Mouse (Mus musculus) ZHBTc4 (cell line): ENCODE measurements around the gene Hoxa10.
A peak's percentile ranks its signal among the peaks of the same experiment; 100 is the strongest.

ENCODE experiments used
- DNase-seq: peaks from one replicate; pipeline ENCODE4 v3.0.0-alpha.2; 2011; ENCODE audit warnings: low read depth, low spot score

Hoxa10 gene

GRCm38 (mm10) chr6:52245757-52246142 lies 5.1 kb upstream of the Hoxa10 start, which contains the start of gene Hoxa11:
Gene Hoxa11 (minus strand): TSS chr6:52245810.
- DNase-seq: no peak

GRCm38 (mm10) chr6:52245040-52245756 lies 4.5 kb upstream of the Hoxa10 start:
- peak; percentile 64 for DNase-seq

GRCm38 (mm10) chr6:52244471-52245039 lies 3.9 kb upstream of the Hoxa10 start:
- no peak for DNase-seq

- DNase-seq: peak; percentile 67
Observed at GRCm38 (mm10) chr6:52243681-52244121, 3.0 kb upstream of the Hoxa10 start.

GRCm38 (mm10) chr6:52242801-52243332 lies 2.2 kb upstream of the Hoxa10 start:
- DNase-seq: peak; percentile 35

GRCm38 (mm10) chr6:52241001-52241621 lies 457 bp upstream of the Hoxa10 start:
- DNase-seq: no peak

GRCm38 (mm10) chr6:52239625-52240388 lies 847 bp downstream of the Hoxa10 start:
- DNase-seq: no peak

GRCm38 (mm10) chr6:52238976-52239375 lies 1.7 kb downstream of the Hoxa10 start:
- no peak for DNase-seq

GRCm38 (mm10) chr6:52238155-52238545 lies 2.5 kb downstream of the Hoxa10 start:
- no peak for DNase-seq

- DNase-seq: no peak
Observed at GRCm38 (mm10) chr6:52237346-52238154, 3.1 kb downstream of the Hoxa10 start.

- DNase-seq: no peak
Observed at GRCm38 (mm10) chr6:52236806-52237205, 3.8 kb downstream of the Hoxa10 start.

GRCm38 (mm10) chr6:52235866-52236265 lies 4.8 kb downstream of the Hoxa10 start:
- DNase-seq: no peak

- DNase-seq: peak; percentile 12
Observed at GRCm38 (mm10) chr6:52235267-52235666, 5.4 kb downstream of the Hoxa10 start.

- DNase-seq: peak; percentile 46
Observed at GRCm38 (mm10) chr6:52234428-52235140, 6.1 kb downstream of the Hoxa10 start.

- peak; percentile 66 for DNase-seq
Observed at GRCm38 (mm10) chr6:52233546-52234427, 6.9 kb downstream of the Hoxa10 start.

- peak; percentile 75 for DNase-seq
Observed at GRCm38 (mm10) chr6:52232984-52233545, 7.6 kb downstream of the Hoxa10 start.

GRCm38 (mm10) chr6:52232568-52232965 lies 8.1 kb downstream of the Hoxa10 start:
- peak; percentile 64 for DNase-seq

- peak; percentile 60 for DNase-seq
Observed at GRCm38 (mm10) chr6:52231885-52232567, 8.6 kb downstream of the Hoxa10 start.
